Mouse (Mus musculus): ENCODE results near the gene Ropn1l.

- TF ChIP-seq CTCF (IDR thresholded peaks at IDR 0.05; ENCODE audit: low read depth, low read length) (no peak), POLR2A (IDR thresholded peaks at IDR 0.05; ENCODE audit: extremely low read depth, insufficient read depth, low read length) (no peak)
Measured at GRCm38 (mm10) chr15:31454096-31454860, 741 bp upstream of the Ropn1l start.

Data from liver, adult 2 months (tissue).